Mouse (Mus musculus) heart, postnatal 10 days (tissue): Measurements from ENCODE around the gene Tbk1. TPM values are rescaled to one million over a fixed set of nuclear protein-coding genes. Genes with fewer than 3 reads are reported as not detected.

Experiments
- DNase-seq, 2 experiments: peaks; one replicate each; pipeline ENCODE4 v3.0.0; 2021
- intact Hi-C: fragments of 180-260 bp; cut with DNase I; formaldehyde crosslinking; loops from one replicate; pipeline ENCODE4 v1.15.1; 2025
- microRNA-seq, 2 experiments: library from miRNA; unstranded; fragments of <30 nt; microRNA quantifications; one replicate each; pipeline ENCODE4 v1.2.0; 2022
- total RNA-seq, 2 experiments: library from RNA; stranded (reverse); gene quantifications; 2 replicates each; pipeline ENCODE4 v1.2.3; 2021

Gene Tbk1
- total RNA-seq, 2 experiments from 2014 or later, result 17.3 to 19.5 TPM

DNA sequence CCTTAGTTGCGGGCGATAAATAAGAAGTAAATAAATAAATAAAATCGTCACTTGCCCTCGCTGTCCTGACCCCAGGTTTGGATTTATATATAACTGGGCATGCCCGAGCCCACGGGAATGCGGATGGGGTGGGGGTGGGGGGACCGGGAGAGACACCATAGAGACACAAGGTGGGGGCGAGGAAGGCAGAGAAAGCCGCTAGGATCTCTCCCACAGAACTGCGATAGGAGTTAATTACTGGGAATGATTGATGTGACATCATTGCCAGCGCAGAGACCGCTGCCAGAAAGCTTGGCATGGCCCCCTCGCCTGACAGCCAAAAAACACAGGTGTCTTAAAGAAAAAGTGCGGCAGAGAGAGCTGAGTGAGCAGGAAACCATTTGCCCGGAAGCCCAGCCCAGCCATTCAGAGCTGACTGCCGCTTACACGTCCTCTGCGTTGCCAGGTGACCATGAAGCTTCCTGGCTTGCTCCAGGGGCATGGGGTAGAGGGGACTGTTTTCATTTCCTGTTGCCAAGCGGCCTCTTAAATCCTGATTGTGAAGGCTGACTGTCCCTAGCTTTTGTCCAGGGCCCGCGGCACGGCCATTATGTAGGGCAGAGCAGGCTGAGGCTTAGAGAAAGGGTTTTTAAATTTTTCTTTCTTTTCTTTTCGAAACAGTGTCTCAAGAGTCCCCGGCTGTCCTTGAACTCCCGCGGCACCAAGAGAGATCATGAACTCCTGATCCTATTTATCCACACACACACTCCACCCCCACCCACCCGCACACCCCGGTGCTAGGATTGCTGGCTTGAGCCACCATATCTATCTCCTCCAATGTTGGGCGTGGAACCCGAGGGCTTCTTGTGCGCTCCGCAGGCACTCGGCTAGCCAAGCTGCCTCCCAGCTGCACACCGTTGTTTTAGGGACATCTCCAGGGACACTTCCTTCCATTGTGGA, 81.3 kb downstream of the Tbk1 start:
- intact Hi-C loops, result no loop called here
- peak; percentile 83 to 84 for DNase-seq

DNA sequence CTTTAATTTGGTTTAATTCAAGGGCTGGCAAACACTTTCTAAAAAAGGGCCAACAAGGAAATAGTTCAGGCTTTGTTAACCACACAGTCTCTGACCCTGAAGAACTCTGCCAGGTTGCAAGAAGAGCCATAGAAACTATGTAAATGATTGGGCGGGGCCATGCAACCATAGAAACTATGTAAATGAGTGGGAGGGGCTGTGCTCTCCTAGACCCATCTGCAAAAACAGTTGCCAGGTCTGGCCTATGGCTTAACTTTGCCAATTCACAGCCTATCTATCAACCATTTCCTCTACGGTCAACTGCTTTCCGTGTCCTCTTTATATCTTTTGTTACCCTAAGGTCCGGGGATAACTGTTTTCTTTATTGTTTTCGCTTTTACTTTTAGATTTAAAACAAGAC, 85.4 kb downstream of the Tbk1 start:
- intact Hi-C loops, result no loop called here
- no peak for DNase-seq

DNA sequence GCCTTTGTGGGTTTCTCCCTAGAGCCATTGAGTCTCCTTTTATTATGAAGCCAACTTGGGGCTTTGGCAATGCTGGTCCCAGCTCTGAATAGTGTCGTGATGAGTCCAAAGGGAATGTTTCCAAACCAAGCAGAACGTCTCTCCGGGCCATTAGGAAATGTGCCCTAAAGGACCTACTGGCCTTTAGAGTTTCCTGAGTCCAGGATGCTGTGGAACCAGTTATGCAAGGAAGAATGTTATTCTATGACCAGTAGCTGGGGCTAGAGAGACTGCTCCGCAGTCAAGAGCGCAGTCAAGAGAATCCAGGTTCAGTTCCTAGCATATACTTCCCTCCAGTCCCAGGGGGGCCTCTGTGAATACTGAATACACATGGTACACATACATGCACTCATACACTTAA, 86.6 kb downstream of the Tbk1 start:
- intact Hi-C loops, result no loop called here
- DNase-seq, result no peak

DNA sequence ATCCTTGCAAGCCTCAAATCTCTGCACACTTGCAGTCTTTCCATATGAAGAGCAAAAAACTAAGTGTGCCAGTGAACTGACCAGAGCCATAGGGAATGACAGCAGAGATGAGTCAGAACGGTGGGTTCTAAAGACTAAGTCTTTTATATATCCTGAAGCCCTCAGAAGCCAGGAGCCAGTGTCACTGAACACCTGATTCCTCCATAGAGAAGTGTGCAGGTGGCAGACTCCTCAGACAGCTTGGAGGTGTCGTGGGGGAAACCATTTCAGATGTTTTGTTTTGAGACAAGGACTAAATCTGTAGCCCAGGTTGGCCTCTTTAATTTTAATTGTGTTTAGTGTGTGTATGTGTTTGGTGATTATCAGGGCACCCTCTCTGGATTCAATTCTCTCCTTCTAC, 87.5 kb downstream of the Tbk1 start:
- intact Hi-C loops, result no loop called here
- DNase-seq, result no peak

DNA sequence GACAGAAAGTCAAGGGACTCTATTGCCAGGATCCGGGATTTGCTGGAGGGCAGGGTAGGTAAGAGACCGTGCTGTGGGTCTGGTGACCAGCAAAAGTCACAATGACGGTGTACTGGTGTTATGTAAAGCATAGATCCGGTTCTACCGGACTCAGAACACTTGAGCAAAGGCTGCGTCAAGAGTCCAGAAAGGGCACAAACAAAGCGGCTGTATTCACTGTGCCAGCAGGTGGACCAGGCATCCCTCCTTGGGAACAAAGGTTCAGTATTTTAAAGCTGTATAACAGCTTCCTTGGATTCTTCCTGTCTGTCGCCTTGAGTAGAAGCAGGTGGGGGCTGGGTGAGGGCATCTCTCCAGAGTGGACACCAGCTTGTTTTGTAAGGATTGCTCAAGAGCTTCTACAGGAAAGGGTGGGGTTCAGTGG, 88.1 kb downstream of the Tbk1 start:
- peak; percentile 42 to 56 for DNase-seq
- intact Hi-C loops, result no loop called here

DNA sequence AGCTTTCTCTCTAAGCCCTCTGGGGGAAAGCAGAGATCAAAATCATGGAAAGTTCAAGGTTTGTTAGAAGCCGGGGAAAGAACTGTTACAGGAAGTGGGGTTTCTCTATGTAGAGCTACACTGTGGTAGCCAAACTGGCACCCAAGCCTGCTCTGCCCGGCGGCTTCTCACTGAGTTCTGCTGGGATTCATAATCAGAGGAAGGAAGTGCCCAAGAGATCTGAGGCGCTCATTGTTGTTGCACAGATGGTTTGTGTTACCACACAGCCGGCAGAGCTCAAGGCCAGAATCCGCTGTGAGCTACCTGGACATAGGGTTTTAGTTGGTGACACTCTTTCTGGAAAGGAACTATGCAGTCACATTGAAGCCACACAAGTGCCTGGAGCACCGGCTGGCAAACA, 88.6 kb downstream of the Tbk1 start:
- DNase-seq, result no peak

DNA sequence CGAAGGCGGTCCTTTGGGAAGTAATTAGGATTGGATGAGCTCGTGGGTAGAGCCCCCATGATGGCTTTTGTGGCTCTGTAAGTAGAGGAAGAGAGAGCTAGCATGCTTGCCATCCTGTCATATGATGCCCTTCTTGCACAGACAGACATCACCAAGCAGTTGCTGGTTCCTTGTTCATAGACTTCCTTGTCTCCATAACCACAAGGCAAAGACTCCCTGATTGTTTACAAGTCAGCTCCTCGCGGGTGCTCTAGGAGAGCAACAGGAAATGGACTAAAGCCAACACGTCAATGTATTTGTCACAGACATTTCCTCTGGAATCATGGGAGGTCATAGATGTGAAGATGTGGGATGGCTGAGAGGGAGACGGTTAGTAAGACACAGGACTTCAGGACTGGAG, 90.0 kb downstream of the Tbk1 start:
- no peak for DNase-seq
- intact Hi-C loops, result loop anchor here (2.0 kb wide), 1 partner anchor 20 kb away; the partner anchor contains the start of gene Rassf3

More for the DNA sequence above, 88.6 kb downstream of the Tbk1 start:
- intact Hi-C loops, result loop anchor here (2.0 kb wide), 1 partner anchor 21 kb away; the partner anchor contains the start of gene Rassf3

Small RNA genes within 50 kb of the gene (microRNA-seq; reads per million reads assigned to microRNA genes)
- gene Gm24330, result 0 reads per million in 2 experiments

Other genes with a start within 250 kb of the Tbk1 start
- 1 to 10 TPM; 3.8 to 5.3 TPM for gene Tbc1d30, start 235.5 kb downstream of the Tbk1 start, total RNA-seq
- gene Gns, start 221.7 kb downstream of the Tbk1 start, total RNA-seq, result 10 to 100 TPM; 72.7 to 78.3 TPM
- 100 to 1,000 TPM in 1 of 2 experiments, 10 to 100 TPM in 1; 98.8 to 116 TPM for gene Rassf3, start 110.4 kb downstream of the Tbk1 start, total RNA-seq
- 10 to 100 TPM; 31.7 to 33.8 TPM for gene Xpot, start 39.5 kb upstream of the Tbk1 start, total RNA-seq
- gene D930020B18Rik, start 54.8 kb upstream of the Tbk1 start, total RNA-seq, result not detected
- gene BC048403, start 153.2 kb upstream of the Tbk1 start, total RNA-seq, result 1 to 10 TPM; 2.5 to 2.7 TPM